Mouse (Mus musculus): Measurements from ENCODE around the gene Mzt1.

- TF ChIP-seq CTCF (IDR thresholded peaks at IDR 0.05; ENCODE audit: borderline replicate concordance, extremely low read depth, insufficient read depth, insufficient read length) (no peak), POLR2A (IDR thresholded peaks at IDR 0.05; ENCODE audit: borderline replicate concordance, extremely low read depth, insufficient read depth, insufficient read length, poor library complexity, severe bottlenecking) (no peak)
Measured at GRCm38 (mm10) chr14:99045378-99046030, 430 bp downstream of the Mzt1 start.

Measured in brain, embryonic 14.5 days (tissue).